Mouse (Mus musculus) bone marrow, adult 2 months (tissue): ENCODE results near the gene Ppp4r4.

ENCODE experiments used
- CTCF ChIP-seq: fragments of 200-500 bp; IDR thresholded peaks from 2 replicates; pipeline ENCODE4 v1.5.1; 2011; ENCODE audit warnings: low read length, control low read depth; ENCODE audit not compliant: control insufficient read depth, insufficient read depth
- POLR2A ChIP-seq: fragments of 200-500 bp; IDR thresholded peaks from 2 replicates; pipeline ENCODE4 v1.6.1; 2011; ENCODE audit warnings: low read depth, mild to moderate bottlenecking, control low read depth, low read length, borderline replicate concordance; ENCODE audit not compliant: control insufficient read depth

DNA sequence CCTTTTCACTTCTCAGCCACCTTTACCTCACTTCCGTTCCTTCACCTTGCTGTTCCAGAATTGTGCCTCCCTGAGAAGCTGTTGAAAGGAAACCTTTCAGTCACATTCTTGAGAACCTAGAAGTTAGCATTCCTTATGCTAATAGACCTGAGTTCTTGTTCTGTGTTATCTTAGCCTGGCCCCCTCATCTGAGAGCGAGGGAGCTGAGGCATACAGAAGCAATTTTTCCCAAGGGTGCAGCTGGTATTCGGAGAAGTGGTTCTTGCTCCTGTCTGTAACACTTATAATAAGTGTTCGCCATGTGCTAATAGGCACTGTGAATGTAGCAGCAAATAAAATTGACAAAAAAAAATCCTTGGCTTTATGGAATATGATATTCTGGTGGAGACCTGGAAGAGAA is 16.4 kb upstream of the Ppp4r4 start:
- TF ChIP-seq CTCF (no peak), POLR2A (no peak)
